Mouse (Mus musculus): Measurements from ENCODE around the gene Ntrk3.
A peak's percentile ranks its signal among the peaks of the same experiment; 100 is the strongest.

Ntrk3 gene

GRCm38 (mm10) chr7:78737614-78738210 is at the start of gene Ntrk3:
Gene Ntrk3, minus strand, starts transcription at chr7:78738012.
- no peak for DNase-seq (ENCODE audit: extremely low read depth, insufficient read length, low spot score)

- no peak for DNase-seq (ENCODE audit: extremely low read depth, insufficient read length, low spot score)
These were observed 48.1 kb upstream of the Ntrk3 start for GRCm38 (mm10) chr7:78785906-78786305.

GRCm38 (mm10) chr7:78782639-78783581 is 45.1 kb upstream of the Ntrk3 start, which contains the start of the genes Mrps11 and Mrpl46:
Gene Mrps11, plus strand, starts transcription at chr7:78783119.
Gene Mrpl46, minus strand, starts transcription at chr7:78783531.
- peak; percentile 78 for DNase-seq (ENCODE audit: extremely low read depth, insufficient read length, low spot score)

GRCm38 (mm10) chr7:78778741-78779140 is 40.9 kb upstream of the Ntrk3 start:
- no peak for DNase-seq (ENCODE audit: extremely low read depth, insufficient read length, low spot score)

GRCm38 (mm10) chr7:78770936-78771335 is 33.1 kb upstream of the Ntrk3 start:
- no peak for DNase-seq (ENCODE audit: extremely low read depth, insufficient read length, low spot score)

- DNase-seq (ENCODE audit: extremely low read depth, insufficient read length, low spot score), result no peak
These were observed 31.4 kb upstream of the Ntrk3 start for GRCm38 (mm10) chr7:78769075-78769652.

GRCm38 (mm10) chr7:78767929-78768531 is 30.2 kb upstream of the Ntrk3 start:
- DNase-seq (ENCODE audit: extremely low read depth, insufficient read length, low spot score), result no peak

GRCm38 (mm10) chr7:78766019-78766683 is 28.3 kb upstream of the Ntrk3 start:
- peak; percentile 24 for DNase-seq (ENCODE audit: extremely low read depth, insufficient read length, low spot score)

- DNase-seq (ENCODE audit: extremely low read depth, insufficient read length, low spot score), result no peak
These were observed 27.4 kb upstream of the Ntrk3 start for GRCm38 (mm10) chr7:78765215-78765631.

- no peak for DNase-seq (ENCODE audit: extremely low read depth, insufficient read length, low spot score)
These were observed 26.0 kb upstream of the Ntrk3 start for GRCm38 (mm10) chr7:78763801-78764200.

- DNase-seq (ENCODE audit: extremely low read depth, insufficient read length, low spot score), result no peak
These were observed 16.7 kb upstream of the Ntrk3 start for GRCm38 (mm10) chr7:78754458-78755000.

- no peak for DNase-seq (ENCODE audit: extremely low read depth, insufficient read length, low spot score)
These were observed 16.1 kb upstream of the Ntrk3 start for GRCm38 (mm10) chr7:78753752-78754457.

- no peak for DNase-seq (ENCODE audit: extremely low read depth, insufficient read length, low spot score)
These were observed 15.1 kb upstream of the Ntrk3 start for GRCm38 (mm10) chr7:78752961-78753360.

- DNase-seq (ENCODE audit: extremely low read depth, insufficient read length, low spot score), result no peak
These were observed 6.0 kb upstream of the Ntrk3 start for GRCm38 (mm10) chr7:78743731-78744385.

GRCm38 (mm10) chr7:78739351-78740000 is 1.7 kb upstream of the Ntrk3 start:
- DNase-seq (ENCODE audit: extremely low read depth, insufficient read length, low spot score), result no peak

- DNase-seq (ENCODE audit: extremely low read depth, insufficient read length, low spot score), result no peak
These were observed 616 bp downstream of the Ntrk3 start for GRCm38 (mm10) chr7:78737196-78737595.

- DNase-seq (ENCODE audit: extremely low read depth, insufficient read length, low spot score), result no peak
These were observed 6.4 kb downstream of the Ntrk3 start for GRCm38 (mm10) chr7:78731391-78731790.

- DNase-seq (ENCODE audit: extremely low read depth, insufficient read length, low spot score), result no peak
These were observed 13.2 kb downstream of the Ntrk3 start for GRCm38 (mm10) chr7:78724591-78724990.

GRCm38 (mm10) chr7:78722051-78722450 is 15.8 kb downstream of the Ntrk3 start:
- no peak for DNase-seq (ENCODE audit: extremely low read depth, insufficient read length, low spot score)
